Mouse (Mus musculus) testis, adult 2 months (tissue): ENCODE data around the gene Aff4. TPM values are rescaled to one million over a fixed set of nuclear protein-coding genes. Genes with fewer than 3 reads are reported as not detected.

Experiments
- H3K27ac ChIP-seq: fragments of 200-500 bp; 2 replicates; pipeline ENCODE4 v1.5.1; 2012; ENCODE audit warnings: low read depth, low read length; ENCODE audit not compliant: control insufficient read depth, insufficient read depth
- H3K27me3 ChIP-seq: fragments of 200-500 bp; 2 replicates; pipeline ENCODE4 v1.6.1; 2012; ENCODE audit warnings: mild to moderate bottlenecking, low read length, moderate library complexity; ENCODE audit not compliant: control insufficient read depth, insufficient read depth
- H3K36me3 ChIP-seq: fragments of 200-500 bp; 2 replicates; pipeline ENCODE4 v1.6.1; 2012; ENCODE audit warnings: mild to moderate bottlenecking, low read length; ENCODE audit not compliant: control insufficient read depth, insufficient read depth
- H3K4me1 ChIP-seq: fragments of 200-500 bp; 2 replicates; pipeline ENCODE4 v1.6.1; 2012; ENCODE audit warnings: low read length; ENCODE audit not compliant: control insufficient read depth, insufficient read depth
- H3K4me3 ChIP-seq: fragments of 200-500 bp; 2 replicates; pipeline ENCODE4 v1.5.1; 2012; ENCODE audit warnings: low read depth, mild to moderate bottlenecking, low read length, moderate library complexity, mixed read lengths; ENCODE audit not compliant: control insufficient read depth
- CTCF ChIP-seq: fragments of 200-500 bp; IDR thresholded peaks from 2 replicates; pipeline ENCODE4 v1.5.1; 2012; ENCODE audit warnings: low read depth, mild to moderate bottlenecking, inconsistent platforms, low read length, moderate library complexity; ENCODE audit not compliant: control insufficient read depth, insufficient read depth, insufficient replicate concordance
- POLR2A ChIP-seq: fragments of 200-500 bp; IDR thresholded peaks from 2 replicates; pipeline ENCODE4 v1.6.1; 2012; ENCODE audit warnings: low read depth, mild to moderate bottlenecking, inconsistent platforms, low read length, moderate library complexity; ENCODE audit not compliant: control insufficient read depth
- polyA plus RNA-seq: library from polyadenylated mRNA; depleted of rRNA; stranded (reverse); fragments of >200 nt; gene quantifications from 2 replicates; pipeline ENCODE4 v1.2.3, GENCODE M21; 2012

Aff4 gene
- polyA plus RNA-seq, 1 experiment: 22.9 TPM

DNA sequence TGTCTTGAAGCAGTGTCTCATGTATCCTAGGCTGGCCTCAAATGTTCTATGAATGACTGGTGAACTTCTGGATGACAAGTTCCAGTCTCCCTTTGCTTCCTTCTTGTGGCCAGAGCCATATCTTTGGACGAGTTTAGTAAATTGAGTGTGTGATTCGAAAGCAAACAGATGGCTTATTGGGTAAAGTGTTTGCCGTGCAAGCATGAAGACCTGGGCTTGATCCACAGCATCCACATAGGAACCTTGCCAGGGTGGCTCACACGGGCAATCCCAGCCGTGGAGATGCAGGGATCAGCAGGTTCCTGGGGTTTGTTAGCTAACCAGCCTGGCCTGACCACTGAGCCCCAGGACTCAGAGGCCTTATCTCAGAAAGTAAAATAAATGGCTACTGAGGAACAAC is 102.4 kb downstream of the Aff4 start:
- TF ChIP-seq POLR2A (no peak), CTCF (no peak)
- H3K4me3 ChIP-seq: no peak overlapping the region
- H3K27ac ChIP-seq: no peak overlapping the region
- no peaks in the 10 kb centered on the region; the same call in 1 of the 2 replicates for H3K27me3 ChIP-seq
- peaks cover 4% of the 10 kb centered on the region; the same call in 1 of the 2 replicates for H3K4me1 ChIP-seq
- no peaks in the 10 kb centered on the region for H3K36me3 ChIP-seq

DNA sequence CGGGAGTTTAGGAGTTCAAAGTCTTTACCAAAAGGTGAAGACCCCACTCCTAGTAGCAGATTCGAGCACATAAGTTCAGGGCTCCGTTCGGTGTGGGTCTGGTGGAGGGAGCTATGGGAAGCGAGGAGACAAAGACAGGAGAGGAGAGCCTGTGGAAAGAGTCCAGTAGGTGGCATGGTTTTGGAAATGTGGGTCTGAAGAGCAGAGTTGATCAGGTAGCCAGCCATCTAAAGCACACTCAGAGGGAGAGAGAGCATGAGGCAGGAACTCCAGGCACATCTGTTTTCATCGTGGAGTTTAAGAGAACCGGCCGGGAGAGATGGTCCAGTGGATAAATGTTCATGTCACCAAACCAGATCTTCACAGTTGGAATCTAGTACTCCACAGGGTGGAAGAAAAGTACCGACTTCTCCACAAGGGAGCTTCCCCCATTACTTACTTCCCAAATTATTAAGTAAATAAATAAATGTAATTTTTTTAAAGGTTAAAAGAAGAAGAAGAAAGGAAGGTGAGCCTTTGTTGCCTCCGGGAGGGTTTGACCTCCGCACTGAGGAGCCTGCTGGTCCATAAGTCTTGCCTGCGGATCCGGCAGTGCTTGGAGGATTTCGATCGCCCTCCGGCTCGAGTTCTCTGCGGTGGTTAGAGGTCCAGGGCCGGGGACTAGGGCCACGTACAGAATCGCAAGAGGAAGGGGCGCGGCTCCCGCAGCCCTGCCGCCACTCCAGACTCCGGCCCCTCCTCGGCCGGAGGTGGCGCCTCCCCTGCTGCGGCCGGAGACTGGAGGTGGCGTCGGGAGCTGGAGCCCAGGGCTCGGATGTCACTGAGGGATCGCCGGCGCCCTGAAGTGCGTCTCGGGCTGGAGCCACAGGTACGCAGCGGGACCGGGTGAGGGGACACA is 106.1 kb downstream of the Aff4 start, which contains the start of the genes Gm10447 and Shroom1:
Gm10447 (minus strand) TSS at position 637 of the 898 bp plus-strand sequence.
Shroom1 (plus strand) TSS at position 732 of the 898 bp plus-strand sequence.
- Histone ChIP-seq H3K27me3 (no peaks in the 10 kb centered on the region; the same call in 1 of the 2 replicates), H3K4me1 (peaks cover 4% of the 10 kb centered on the region; the same call in 1 of the 2 replicates), H3K36me3 (no peaks in the 10 kb centered on the region), H3K4me3 (peak within 1 kb of the TSS; percentile 43), H3K27ac (no peak within 1 kb of the TSS)
- TF ChIP-seq POLR2A: no peak
- TF ChIP-seq CTCF: no peak

DNA sequence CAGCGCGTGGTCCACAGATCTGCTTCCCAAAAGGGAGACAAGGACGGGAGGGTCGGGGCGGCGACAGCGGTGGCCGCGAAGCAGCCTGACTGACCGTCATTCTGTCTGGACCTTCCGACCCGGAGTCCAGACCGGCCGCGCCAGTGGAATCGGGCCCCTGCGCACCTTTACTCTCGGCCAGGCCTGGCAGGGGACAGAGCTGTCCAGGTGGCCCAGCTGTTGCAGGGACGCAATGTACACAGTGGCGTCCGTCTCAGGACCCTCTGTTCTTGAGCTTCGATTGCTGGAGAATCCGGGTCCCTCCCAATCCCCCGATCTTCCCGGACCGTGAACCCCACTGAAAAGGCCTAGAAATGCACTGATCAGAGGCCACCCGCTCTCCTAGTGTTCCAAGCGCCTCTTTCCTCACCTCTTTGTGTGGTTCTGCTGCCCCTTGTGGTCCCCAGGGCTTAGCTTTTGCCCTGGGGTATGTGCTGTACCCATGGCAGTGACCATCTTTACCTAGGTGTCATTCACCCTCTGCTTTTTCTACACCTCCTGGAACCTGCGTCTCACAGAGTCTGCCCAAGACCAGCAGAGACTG is 106.8 kb downstream of the Aff4 start:
- peak overlapping the region; percentile 43 for H3K4me3 ChIP-seq
- peaks cover 4% of the 10 kb centered on the region; the same call in 1 of the 2 replicates for H3K4me1 ChIP-seq
- no peaks in the 10 kb centered on the region; the same call in 1 of the 2 replicates for H3K27me3 ChIP-seq
- no peak for TF ChIP-seq POLR2A
- no peak for TF ChIP-seq CTCF
- H3K27ac ChIP-seq: no peak overlapping the region
- no peaks in the 10 kb centered on the region for H3K36me3 ChIP-seq

DNA sequence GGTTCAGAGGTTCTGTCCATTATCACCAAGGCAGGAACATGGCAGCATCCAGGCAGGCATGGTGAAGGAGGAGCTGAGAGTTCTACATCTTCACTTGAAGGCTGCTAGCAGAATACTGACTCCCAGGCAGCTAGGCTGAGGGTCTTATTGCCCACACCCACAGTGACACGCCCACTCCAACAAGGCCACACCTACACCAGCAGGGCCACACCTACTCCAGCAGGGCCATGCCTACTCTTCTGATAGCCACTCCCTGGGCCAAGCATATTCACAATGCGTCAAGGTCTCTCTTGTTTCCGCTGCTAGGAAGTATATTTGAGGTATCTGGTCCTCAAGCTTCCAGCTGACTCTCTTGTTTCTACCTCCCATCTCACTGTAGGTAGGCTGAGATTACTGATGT is 108.4 kb downstream of the Aff4 start:
- no peak overlapping the region for H3K4me3 ChIP-seq
- TF ChIP-seq POLR2A: no peak
- no peak for TF ChIP-seq CTCF
- H3K4me1 ChIP-seq: peaks cover 18% of the 10 kb centered on the region
- no peak overlapping the region for H3K27ac ChIP-seq
- H3K36me3 ChIP-seq: no peaks in the 10 kb centered on the region
- H3K27me3 ChIP-seq: peaks cover 2% of the 10 kb centered on the region; the same call in 1 of the 2 replicates

DNA sequence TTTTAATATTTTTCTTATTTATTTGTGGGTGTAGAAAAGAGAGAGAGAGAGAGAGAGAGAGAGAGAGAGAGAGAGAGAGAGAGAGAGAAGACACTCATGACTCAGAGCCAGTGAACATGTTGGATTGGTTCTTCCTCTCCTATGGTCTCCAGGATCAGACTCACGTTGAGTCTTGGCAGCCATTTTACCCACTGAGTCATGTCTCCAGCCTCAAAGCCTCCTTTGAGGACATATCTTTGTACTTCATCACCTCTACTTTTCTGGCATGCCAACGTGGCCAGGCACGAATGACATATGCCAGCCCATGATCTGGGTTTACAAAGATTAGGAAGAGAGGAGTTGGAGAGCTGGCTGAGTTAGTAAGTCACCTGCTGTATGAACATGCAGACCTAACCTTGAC is 109.6 kb downstream of the Aff4 start:
- H3K4me1 ChIP-seq: peaks cover 18% of the 10 kb centered on the region
- H3K4me3 ChIP-seq: no peak overlapping the region
- no peaks in the 10 kb centered on the region for H3K36me3 ChIP-seq
- H3K27ac ChIP-seq: no peak overlapping the region
- peaks cover 2% of the 10 kb centered on the region; the same call in 1 of the 2 replicates for H3K27me3 ChIP-seq
- TF ChIP-seq CTCF: no peak
- TF ChIP-seq POLR2A: no peak

DNA sequence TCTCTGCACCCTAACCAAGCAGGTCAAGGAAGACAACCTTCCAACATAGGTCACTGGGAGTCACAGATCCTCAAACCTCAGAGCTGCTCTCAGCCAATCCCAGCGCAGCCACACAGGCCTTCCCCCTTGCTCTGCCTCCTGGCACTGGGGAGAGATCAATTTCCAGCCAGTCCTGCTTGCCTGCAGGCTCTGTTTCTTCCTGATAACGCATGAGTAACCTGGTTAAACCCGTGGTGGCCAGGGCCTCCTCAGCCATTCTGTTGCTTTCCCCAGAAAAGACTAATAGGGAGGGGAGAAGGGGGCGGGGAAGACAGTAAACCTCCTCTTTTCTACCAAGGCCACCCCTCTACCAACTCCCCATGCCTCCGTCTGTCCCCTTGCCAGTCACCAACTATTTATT is 111.1 kb downstream of the Aff4 start:
- H3K27ac ChIP-seq: no peak overlapping the region
- no peak for TF ChIP-seq POLR2A

More for the DNA sequence above, 111.1 kb downstream of the Aff4 start:
- Histone ChIP-seq H3K27me3 (peaks cover 2% of the 10 kb centered on the region; the same call in 1 of the 2 replicates), H3K4me3 (no peak overlapping the region), H3K4me1 (peaks cover 20% of the 10 kb centered on the region), H3K36me3 (no peaks in the 10 kb centered on the region)
